Mouse (Mus musculus): ENCODE results near the gene Ypel1. TPM values are rescaled to one million over a fixed set of nuclear protein-coding genes. Genes with fewer than 3 reads are reported as not detected.

Ypel1 gene
- total and polyA plus RNA-seq, 3 experiments, result 0.42 to 1.1 TPM; not detected in 1

DNA sequence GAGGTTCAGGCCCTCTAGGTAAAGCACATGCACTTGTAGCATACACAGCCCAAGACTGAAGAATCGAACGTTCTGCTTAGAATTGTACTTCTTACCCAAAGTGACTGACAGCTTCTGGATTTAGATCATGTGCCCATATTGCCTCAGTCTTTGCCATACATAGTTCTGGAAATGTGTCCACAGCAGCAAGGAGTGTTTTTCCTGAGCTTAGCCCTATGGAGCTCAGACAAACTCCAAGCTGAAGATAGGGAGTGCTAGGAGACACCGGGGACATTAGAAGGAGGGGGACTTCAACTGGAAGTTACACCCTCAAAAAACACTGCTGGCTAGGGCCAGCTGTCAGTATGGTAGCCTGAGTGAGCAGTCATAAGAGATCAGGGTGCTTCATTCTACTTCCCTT, 28.8 kb upstream of the Ypel1 start:
- no peaks in the 10 kb centered on the region for H3K9me3 ChIP-seq (replicated peaks; ENCODE audit: insufficient read depth, low read length)
- H3K4me1 ChIP-seq (ENCODE audit: control insufficient read depth in 1 of 2, insufficient read depth in 2 of 2, low read length in 2 of 2), result no peaks in the 10 kb centered on the region
- H3K36me3 ChIP-seq (ENCODE audit: control insufficient read depth in 1 of 2, insufficient read depth in 2 of 2, low read length in 2 of 2), result peaks cover 0 to 30% of the 10 kb centered on the region in 2 experiments; a peak in 2 of 4 replicates
- H3K79me2 ChIP-seq (ENCODE audit: control insufficient read depth, insufficient read depth, low read length, poor library complexity), result no peaks in the 10 kb centered on the region
- TF ChIP-seq BHLHE40 (IDR thresholded peaks at IDR 0.05; ENCODE audit: borderline replicate concordance, low read depth, low read length), result no peak
- no peaks in the 10 kb centered on the region for H3K27me3 ChIP-seq (ENCODE audit: control insufficient read depth in 1 of 2, insufficient read depth in 2 of 2, low read length in 2 of 2)
- H3K9ac ChIP-seq (ENCODE audit: control insufficient read depth, low read depth, low read length, poor library complexity, severe bottlenecking), result no peak overlapping the region
- no peak for DNase-seq (ENCODE audit: low read depth, low spot score)
- no peak overlapping the region for H3K27ac ChIP-seq (ENCODE audit: control insufficient read depth, low read depth, low read length)
- H3K4me3 ChIP-seq (ENCODE audit: control insufficient read depth in 1 of 2, insufficient read depth in 1 of 2, low read depth in 2 of 2, low read length in 2 of 2), result no peak overlapping the region

DNA sequence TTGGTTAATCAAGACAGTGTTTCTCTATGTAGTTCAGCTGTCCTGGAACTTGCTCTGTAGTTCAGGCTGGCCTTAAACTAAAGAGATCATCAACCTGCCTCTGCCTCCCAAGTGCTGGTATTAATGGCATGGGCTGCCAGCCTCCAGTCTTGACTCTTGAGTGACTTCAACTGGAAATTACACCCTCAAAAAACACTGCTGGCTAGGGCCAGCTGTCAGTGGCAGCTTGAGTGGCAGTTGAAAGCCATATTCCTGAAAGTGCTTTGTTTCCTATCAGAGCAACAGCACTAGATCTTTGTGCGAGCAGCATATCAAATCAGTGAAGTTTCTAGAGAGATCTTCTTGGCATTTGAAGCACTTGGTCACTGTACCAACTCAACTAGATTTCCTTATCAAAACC, 28.1 kb upstream of the Ypel1 start:
- Histone ChIP-seq H3K4me1 (ENCODE audit: control insufficient read depth in 1 of 2, insufficient read depth in 2 of 2, low read length in 2 of 2) (no peaks in the 10 kb centered on the region), H3K4me3 (ENCODE audit: control insufficient read depth in 1 of 2, insufficient read depth in 1 of 2, low read depth in 2 of 2, low read length in 2 of 2) (no peak overlapping the region), H3K27me3 (ENCODE audit: control insufficient read depth in 1 of 2, insufficient read depth in 2 of 2, low read length in 2 of 2) (no peaks in the 10 kb centered on the region), H3K27ac (ENCODE audit: control insufficient read depth, low read depth, low read length) (no peak overlapping the region), H3K79me2 (ENCODE audit: control insufficient read depth, insufficient read depth, low read length, poor library complexity) (no peaks in the 10 kb centered on the region), H3K36me3 (ENCODE audit: control insufficient read depth in 1 of 2, insufficient read depth in 2 of 2, low read length in 2 of 2) (peaks cover 0 to 27% of the 10 kb centered on the region in 2 experiments; a peak in 2 of 4 replicates), H3K9ac (ENCODE audit: control insufficient read depth, low read depth, low read length, poor library complexity, severe bottlenecking) (no peak overlapping the region), H3K9me3 (replicated peaks; ENCODE audit: insufficient read depth, low read length) (no peaks in the 10 kb centered on the region)
- TF ChIP-seq USF2 (IDR thresholded peaks at IDR 0.05; ENCODE audit: borderline replicate concordance in 1 of 2, insufficient read depth in 1 of 2, low read depth in 1 of 2, low read length in 2 of 2), result no peak
- no peak for TF ChIP-seq TAL1 (IDR thresholded peaks at IDR 0.05; ENCODE audit: low read length)
- TF ChIP-seq ZMIZ1 (IDR thresholded peaks at IDR 0.05; ENCODE audit: low read depth, low read length), result no peak
- no peak for TF ChIP-seq JUND (IDR thresholded peaks at IDR 0.05; ENCODE audit: low read depth, low read length)
- no peak for TF ChIP-seq MEF2A (IDR thresholded peaks at IDR 0.05; ENCODE audit: extremely low read depth, insufficient replicate concordance, low read depth, low read length, poor library complexity, severe bottlenecking)
- no peak for TF ChIP-seq MYC (IDR thresholded peaks at IDR 0.05; ENCODE audit: low read depth, low read length)
- no peak for TF ChIP-seq GABPA (IDR thresholded peaks at IDR 0.05; ENCODE audit: low read depth, low read length)
- no peak for TF ChIP-seq MAFK (IDR thresholded peaks at IDR 0.05; ENCODE audit: borderline replicate concordance, low read depth, low read length)
- no peak for TF ChIP-seq ELF1 (IDR thresholded peaks at IDR 0.05; ENCODE audit: low read depth, low read length)
- TF ChIP-seq ETS1 (IDR thresholded peaks at IDR 0.05; ENCODE audit: low read depth, low read length), result no peak
- DNase-seq (ENCODE audit: low read depth, low spot score), result no peak

DNA sequence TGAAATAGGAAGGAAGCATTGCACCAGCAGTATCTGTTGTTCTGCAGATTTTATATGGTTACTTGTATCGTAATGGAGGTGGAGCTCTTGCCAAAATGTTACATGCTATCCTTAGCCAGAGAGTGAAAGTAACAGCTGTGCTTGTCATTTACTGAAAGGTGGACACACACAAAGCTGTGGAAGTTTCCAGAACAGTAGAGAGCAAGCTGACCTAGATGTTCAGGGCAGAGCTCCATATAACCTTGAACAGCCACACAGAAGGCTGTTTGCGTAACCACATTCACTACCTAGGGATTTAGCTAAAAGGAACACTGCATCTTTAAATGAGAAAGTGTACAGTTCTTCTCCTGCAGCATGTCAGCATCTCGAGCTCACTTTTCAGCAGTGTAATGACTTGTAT, 25.2 kb upstream of the Ypel1 start:
- Histone ChIP-seq H3K79me2 (ENCODE audit: control insufficient read depth, insufficient read depth, low read length, poor library complexity) (no peaks in the 10 kb centered on the region), H3K27ac (ENCODE audit: control insufficient read depth, low read depth, low read length) (no peak overlapping the region), H3K27me3 (ENCODE audit: control insufficient read depth in 1 of 2, insufficient read depth in 2 of 2, low read length in 2 of 2) (no peaks in the 10 kb centered on the region), H3K9me3 (replicated peaks; ENCODE audit: insufficient read depth, low read length) (no peaks in the 10 kb centered on the region), H3K4me1 (ENCODE audit: control insufficient read depth in 1 of 2, insufficient read depth in 2 of 2, low read length in 2 of 2) (no peaks in the 10 kb centered on the region), H3K9ac (ENCODE audit: control insufficient read depth, low read depth, low read length, poor library complexity, severe bottlenecking) (no peak overlapping the region), H3K4me3 (ENCODE audit: control insufficient read depth in 1 of 2, insufficient read depth in 1 of 2, low read depth in 2 of 2, low read length in 2 of 2) (no peak overlapping the region), H3K36me3 (ENCODE audit: control insufficient read depth in 1 of 2, insufficient read depth in 2 of 2, low read length in 2 of 2) (peaks cover 0 to 20% of the 10 kb centered on the region in 2 experiments; a peak in 2 of 4 replicates)
- no peak for DNase-seq (ENCODE audit: low read depth, low spot score)
- TF ChIP-seq POLR2A (IDR thresholded peaks at IDR 0.05; ENCODE audit: control insufficient read depth in 1 of 2, insufficient read depth in 1 of 2, low read depth in 1 of 2, low read length in 2 of 2, poor library complexity in 1 of 2), result 0 out of 4 replicates have a peak, but pooled peaks of 1 of the 2 experiments have one; percentile 9
- no peak for TF ChIP-seq SMC3 (IDR thresholded peaks at IDR 0.05; ENCODE audit: low read depth, low read length)
- no peak for TF ChIP-seq CTCF (IDR thresholded peaks at IDR 0.05 in 2 of 3, conservative IDR thresholded peaks at IDR 0.05 in 1 of 3; ENCODE audit: control insufficient read depth in 1 of 3, insufficient read depth in 1 of 3, low read depth in 2 of 3, low read length in 3 of 3, poor library complexity in 1 of 3, severe bottlenecking in 1 of 3)

All from MEL (cell line).